Mouse (Mus musculus): ENCODE results near the gene Abtb2. TPM values are rescaled to one million over a fixed set of nuclear protein-coding genes. Genes with fewer than 3 reads are reported as not detected.
A peak's percentile ranks its signal among the peaks of the same experiment; 100 is the strongest.

The Abtb2 gene
- polyA plus RNA-seq, 1 experiment from 2014 or later = 20.2 TPM

- no peaks in the 10 kb centered on the region for H3K27me3 ChIP-seq
- WGBS = 69% methylated on average over 4 of the region's 4 CpGs
- H3K4me1 ChIP-seq (replicated peaks) = peaks cover 52% of the 10 kb centered on the region
- H3K4me3 ChIP-seq = no peak overlapping the region
- H3K9ac ChIP-seq = no peak overlapping the region
- H3K9me3 ChIP-seq (replicated peaks) = no peaks in the 10 kb centered on the region
- no peak overlapping the region for H3K27ac ChIP-seq
- H3K36me3 ChIP-seq = no peaks in the 10 kb centered on the region
- H3K4me2 ChIP-seq = no peak overlapping the region
- no peak for ATAC-seq (replicated peaks; ENCODE audit: insufficient number of reproducible peaks, insufficient read depth, low FRiP score, low read depth)
Observed at GRCm38 (mm10) chr2:103622950-103623349, 56.8 kb downstream of the Abtb2 start.

- Histone ChIP-seq H3K4me3 (no peak overlapping the region), H3K9ac (no peak overlapping the region), H3K27ac (peak overlapping the region; percentile 61), H3K4me1 (replicated peaks) (peaks cover 56% of the 10 kb centered on the region), H3K36me3 (no peaks in the 10 kb centered on the region), H3K27me3 (no peaks in the 10 kb centered on the region), H3K4me2 (peak overlapping the region; percentile 34), H3K9me3 (replicated peaks) (no peaks in the 10 kb centered on the region)
- WGBS = 17% methylated on average over 7 of the region's 7 CpGs
- no peak; the same call in 1 of the 2 replicates for ATAC-seq (replicated peaks; ENCODE audit: insufficient number of reproducible peaks, insufficient read depth, low FRiP score, low read depth)
Observed at GRCm38 (mm10) chr2:103625349-103625932, 59.3 kb downstream of the Abtb2 start.

- Histone ChIP-seq H3K4me3 (no peak overlapping the region), H3K27ac (no peak overlapping the region), H3K36me3 (no peaks in the 10 kb centered on the region), H3K9me3 (replicated peaks) (no peaks in the 10 kb centered on the region), H3K4me2 (no peak overlapping the region), H3K27me3 (no peaks in the 10 kb centered on the region), H3K9ac (no peak overlapping the region), H3K4me1 (replicated peaks) (peaks cover 50% of the 10 kb centered on the region)
- no peak for ATAC-seq (replicated peaks; ENCODE audit: insufficient number of reproducible peaks, insufficient read depth, low FRiP score, low read depth)
- 78% methylated on average over 7 of the region's 7 CpGs for WGBS
Observed at GRCm38 (mm10) chr2:103627101-103627500, 61.0 kb downstream of the Abtb2 start.

- no peak overlapping the region for H3K4me3 ChIP-seq
- H3K27ac ChIP-seq = 0 out of 2 replicates have a peak overlapping the region, but pooled peaks have one; percentile 2
- H3K9ac ChIP-seq = no peak overlapping the region
- peaks cover 49% of the 10 kb centered on the region for H3K4me1 ChIP-seq (replicated peaks)
- no peak overlapping the region for H3K4me2 ChIP-seq
- no peaks in the 10 kb centered on the region for H3K9me3 ChIP-seq (replicated peaks)
- no peak for ATAC-seq (replicated peaks; ENCODE audit: insufficient number of reproducible peaks, insufficient read depth, low FRiP score, low read depth)
- H3K36me3 ChIP-seq = no peaks in the 10 kb centered on the region
- 40% methylated on average over 5 of the region's 5 CpGs for WGBS
- H3K27me3 ChIP-seq = no peaks in the 10 kb centered on the region
Observed at GRCm38 (mm10) chr2:103629956-103630355, 63.8 kb downstream of the Abtb2 start.

- Histone ChIP-seq H3K4me3 (no peak overlapping the region), H3K27me3 (no peaks in the 10 kb centered on the region), H3K36me3 (no peaks in the 10 kb centered on the region), H3K9ac (no peak overlapping the region), H3K9me3 (replicated peaks) (no peaks in the 10 kb centered on the region), H3K4me2 (no peak overlapping the region), H3K4me1 (replicated peaks) (peaks cover 38% of the 10 kb centered on the region), H3K27ac (no peak overlapping the region)
- no peak for ATAC-seq (replicated peaks; ENCODE audit: insufficient number of reproducible peaks, insufficient read depth, low FRiP score, low read depth)
- 66% methylated on average over 7 of the region's 7 CpGs for WGBS
Observed at GRCm38 (mm10) chr2:103631293-103631717, 65.2 kb downstream of the Abtb2 start.

GRCm38 (mm10) chr2:103632136-103632925, 66.2 kb downstream of the Abtb2 start:
- WGBS = 34% methylated on average over 6 of the region's 6 CpGs
- no peak overlapping the region for H3K9ac ChIP-seq
- H3K4me3 ChIP-seq = no peak overlapping the region
- no peaks in the 10 kb centered on the region for H3K27me3 ChIP-seq
- H3K4me1 ChIP-seq (replicated peaks) = peaks cover 42% of the 10 kb centered on the region
- no peaks in the 10 kb centered on the region for H3K9me3 ChIP-seq (replicated peaks)
- H3K36me3 ChIP-seq = no peaks in the 10 kb centered on the region
- H3K4me2 ChIP-seq = no peak overlapping the region; the same call in 1 of the 2 replicates
- peak overlapping the region; percentile 55 for H3K27ac ChIP-seq
- peak; percentile 53 for ATAC-seq (replicated peaks; ENCODE audit: insufficient number of reproducible peaks, insufficient read depth, low FRiP score, low read depth)

GRCm38 (mm10) chr2:103632926-103633250, 66.8 kb downstream of the Abtb2 start:
- H3K4me1 ChIP-seq (replicated peaks) = peaks cover 45% of the 10 kb centered on the region
- H3K4me2 ChIP-seq = no peak overlapping the region
- no peaks in the 10 kb centered on the region for H3K27me3 ChIP-seq
- no peaks in the 10 kb centered on the region for H3K36me3 ChIP-seq
- no peak overlapping the region for H3K4me3 ChIP-seq
- WGBS = 75% methylated on average over 2 of the region's 2 CpGs
- no peaks in the 10 kb centered on the region for H3K9me3 ChIP-seq (replicated peaks)
- peak overlapping the region; percentile 55 for H3K27ac ChIP-seq
- no peak for ATAC-seq (replicated peaks; ENCODE audit: insufficient number of reproducible peaks, insufficient read depth, low FRiP score, low read depth)
- H3K9ac ChIP-seq = no peak overlapping the region

GRCm38 (mm10) chr2:103635731-103636487, 69.8 kb downstream of the Abtb2 start:
- 90% methylated on average over 3 of the region's 3 CpGs for WGBS
- Histone ChIP-seq H3K36me3 (no peaks in the 10 kb centered on the region), H3K4me1 (replicated peaks) (peaks cover 38% of the 10 kb centered on the region), H3K4me2 (no peak overlapping the region), H3K9me3 (replicated peaks) (no peaks in the 10 kb centered on the region), H3K27ac (no peak overlapping the region), H3K4me3 (no peak overlapping the region), H3K27me3 (no peaks in the 10 kb centered on the region), H3K9ac (no peak overlapping the region)
- ATAC-seq (replicated peaks; ENCODE audit: insufficient number of reproducible peaks, insufficient read depth, low FRiP score, low read depth) = no peak

- Histone ChIP-seq H3K4me1 (replicated peaks) (peaks cover 40% of the 10 kb centered on the region), H3K4me2 (no peak overlapping the region), H3K27ac (no peak overlapping the region), H3K27me3 (no peaks in the 10 kb centered on the region), H3K36me3 (no peaks in the 10 kb centered on the region), H3K9me3 (replicated peaks) (no peaks in the 10 kb centered on the region), H3K4me3 (no peak overlapping the region), H3K9ac (no peak overlapping the region)
- ATAC-seq (replicated peaks; ENCODE audit: insufficient number of reproducible peaks, insufficient read depth, low FRiP score, low read depth) = no peak
- 69% methylated on average over 1 of the region's 1 CpGs for WGBS
Observed at GRCm38 (mm10) chr2:103637385-103637784, 71.3 kb downstream of the Abtb2 start.

GRCm38 (mm10) chr2:103637943-103638342, 71.8 kb downstream of the Abtb2 start:
- Histone ChIP-seq H3K4me3 (no peak overlapping the region), H3K4me2 (no peak overlapping the region), H3K4me1 (replicated peaks) (peaks cover 36% of the 10 kb centered on the region), H3K27ac (no peak overlapping the region), H3K9me3 (replicated peaks) (no peaks in the 10 kb centered on the region), H3K9ac (no peak overlapping the region), H3K36me3 (no peaks in the 10 kb centered on the region), H3K27me3 (no peaks in the 10 kb centered on the region)
- ATAC-seq (replicated peaks; ENCODE audit: insufficient number of reproducible peaks, insufficient read depth, low FRiP score, low read depth) = no peak
- 86% methylated on average over 5 of the region's 5 CpGs for WGBS

GRCm38 (mm10) chr2:103639701-103640100, 73.6 kb downstream of the Abtb2 start:
- WGBS = 30% methylated on average over 2 of the region's 2 CpGs
- no peaks in the 10 kb centered on the region for H3K27me3 ChIP-seq
- no peaks in the 10 kb centered on the region for H3K9me3 ChIP-seq (replicated peaks)
- H3K27ac ChIP-seq = no peak overlapping the region
- no peak overlapping the region for H3K9ac ChIP-seq
- no peak overlapping the region for H3K4me2 ChIP-seq
- H3K36me3 ChIP-seq = no peaks in the 10 kb centered on the region
- no peak for ATAC-seq (replicated peaks; ENCODE audit: insufficient number of reproducible peaks, insufficient read depth, low FRiP score, low read depth)
- no peak overlapping the region for H3K4me3 ChIP-seq
- peaks cover 40% of the 10 kb centered on the region for H3K4me1 ChIP-seq (replicated peaks)

All from heart, embryonic 15.5 days (tissue).